Mouse (Mus musculus) heart, embryonic 16.5 days (tissue): ENCODE results near the gene Gm10203. TPM values are rescaled to one million over a fixed set of nuclear protein-coding genes. Genes with fewer than 3 reads are reported as not detected.
"Not testable (repeated sequence)": the region's sequence is repeated elsewhere in the genome, so short reads cannot be mapped to it uniquely, and the experiment has no call there.

Source experiments
- ATAC-seq: fragments of 200-750 bp; cut with Nextera tagmentation; replicated peaks from 2 replicates; pipeline ENCODE4 v1.8.0; 2017; ENCODE audit warnings: moderate number of reproducible peaks; ENCODE audit not compliant: insufficient read depth, low FRiP score; ENCODE audit errors: extremely low read depth
- H3K27ac ChIP-seq: fragments of 300-500 bp; sonication (generic); 2 replicates; pipeline ENCODE4 v1.5.1; 2014; ENCODE audit warnings: mild to moderate bottlenecking, low read length, control low read depth, moderate library complexity
- H3K27me3 ChIP-seq: fragments of 300-500 bp; sonication (generic); 2 replicates; pipeline ENCODE4 v1.6.1; 2014; ENCODE audit warnings: low read length, mixed read lengths; ENCODE audit not compliant: control insufficient read depth, insufficient read depth
- H3K36me3 ChIP-seq: fragments of 300-500 bp; sonication (generic); 2 replicates; pipeline ENCODE4 v1.6.1; 2014; ENCODE audit not compliant: control insufficient read depth, insufficient read depth
- H3K4me1 ChIP-seq: fragments of 300-500 bp; sonication (generic); 2 replicates; pipeline ENCODE4 v1.6.1; 2014; ENCODE audit warnings: low read length, mixed read lengths; ENCODE audit not compliant: control insufficient read depth, insufficient read depth
- H3K4me2 ChIP-seq: fragments of 300-500 bp; sonication (generic); 2 replicates; pipeline ENCODE4 v1.6.1; 2014; ENCODE audit warnings: low read depth, mild to moderate bottlenecking, control low read depth, low read length
- H3K4me3 ChIP-seq: fragments of 300-500 bp; sonication (generic); 2 replicates; pipeline ENCODE4 v1.5.1; 2014; ENCODE audit warnings: mild to moderate bottlenecking, control low read depth, low read length
- H3K9ac ChIP-seq: fragments of 300-500 bp; sonication (generic); 2 replicates; pipeline ENCODE4 v1.6.1; 2014; ENCODE audit warnings: low read length, control low read depth
- H3K9me3 ChIP-seq: fragments of 300-500 bp; sonication (generic); replicated peaks from 2 replicates; pipeline ENCODE4 v1.6.1; 2016; ENCODE audit warnings: low read length; ENCODE audit not compliant: control insufficient read depth
- WGBS: fragments of 180-500 bp; shearing (Covaris S2); extraction: QIAGEN DNeasy Blood & Tissue Kit; methylation state at CpG from one replicate; pipeline ENCODE4 v1.1.7; 2014; 5-methylcytosine and 5-hydroxymethylcytosine counted together
- polyA plus RNA-seq: library from polyadenylated mRNA; unstranded; fragments of >200 nt; fragmentation: Nextera tagmentation; extraction: Ambion mirVana; gene quantifications from 2 replicates; pipeline ENCODE4 v1.2.1, GENCODE M21; 2015

Gm10203 gene
- polyA plus RNA-seq, 1 experiment from 2014 or later, result not detected

- H3K9me3 ChIP-seq, H3K27ac ChIP-seq, H3K27me3 ChIP-seq, H3K4me1 ChIP-seq, H3K4me3 ChIP-seq, H3K4me2 ChIP-seq, H3K9ac ChIP-seq, ATAC-seq: not testable (repeated sequence)
- H3K36me3 ChIP-seq, result peaks cover 33% of the 10 kb centered on the region
- WGBS, result 40% methylated on average over 3 of the region's 4 CpGs
Observed at GRCm38 (mm10) chr6:149167038-149167437, 37.1 kb downstream of the Gm10203 start.

GRCm38 (mm10) chr6:149167672-149168071 is 37.7 kb downstream of the Gm10203 start:
- H3K27ac ChIP-seq, result no peak overlapping the region
- peaks cover 8% of the 10 kb centered on the region for H3K9me3 ChIP-seq
- no peaks in the 10 kb centered on the region for H3K27me3 ChIP-seq
- no peak overlapping the region for H3K9ac ChIP-seq
- WGBS, result 97% methylated on average over 1 of the region's 1 CpGs
- ATAC-seq, result no peak
- no peak overlapping the region for H3K4me3 ChIP-seq
- no peak overlapping the region for H3K4me2 ChIP-seq
- H3K36me3 ChIP-seq, result peaks cover 29% of the 10 kb centered on the region
- no peaks in the 10 kb centered on the region for H3K4me1 ChIP-seq

GRCm38 (mm10) chr6:149168436-149168835 is 38.5 kb downstream of the Gm10203 start:
- Histone ChIP-seq H3K9ac (no peak overlapping the region), H3K9me3 (peaks cover 8% of the 10 kb centered on the region), H3K4me1 (no peaks in the 10 kb centered on the region), H3K36me3 (peaks cover 28% of the 10 kb centered on the region), H3K4me3 (no peak overlapping the region), H3K27me3 (no peaks in the 10 kb centered on the region), H3K27ac (no peak overlapping the region), H3K4me2 (no peak overlapping the region)
- WGBS, result 90% methylated on average over 2 of the region's 2 CpGs
- no peak for ATAC-seq

GRCm38 (mm10) chr6:149169965-149170364 is 40.0 kb downstream of the Gm10203 start:
- WGBS, result 85% methylated on average over 4 of the region's 4 CpGs
- H3K27ac ChIP-seq, H3K4me3 ChIP-seq, H3K4me2 ChIP-seq, H3K4me1 ChIP-seq, H3K27me3 ChIP-seq, H3K9ac ChIP-seq, ATAC-seq, H3K9me3 ChIP-seq: not testable (repeated sequence)
- peaks cover 28% of the 10 kb centered on the region for H3K36me3 ChIP-seq

- WGBS, result 48% methylated on average over 4 of the region's 4 CpGs
- ATAC-seq, result no peak
- no peak overlapping the region for H3K4me2 ChIP-seq
- peaks cover 29% of the 10 kb centered on the region for H3K36me3 ChIP-seq
- peaks cover 5% of the 10 kb centered on the region for H3K9me3 ChIP-seq
- peak overlapping the region; percentile 23; the same call in 1 of the 2 replicates for H3K27ac ChIP-seq
- no peaks in the 10 kb centered on the region for H3K27me3 ChIP-seq
- no peak overlapping the region for H3K9ac ChIP-seq
- H3K4me3 ChIP-seq, result no peak overlapping the region
- H3K4me1 ChIP-seq, result peaks cover 6% of the 10 kb centered on the region
Observed at GRCm38 (mm10) chr6:149173831-149174625, 44.1 kb downstream of the Gm10203 start.

- Histone ChIP-seq H3K9ac (no peak overlapping the region), H3K4me2 (no peak overlapping the region), H3K27me3 (no peaks in the 10 kb centered on the region), H3K4me3 (no peak overlapping the region), H3K9me3 (peaks cover 5% of the 10 kb centered on the region), H3K36me3 (peaks cover 34% of the 10 kb centered on the region), H3K4me1 (peaks cover 6% of the 10 kb centered on the region), H3K27ac (no peak overlapping the region)
- no peak for ATAC-seq
- 79% methylated on average over 3 of the region's 3 CpGs for WGBS
Observed at GRCm38 (mm10) chr6:149174932-149175570, 45.1 kb downstream of the Gm10203 start.

GRCm38 (mm10) chr6:149179064-149179463 is 49.1 kb downstream of the Gm10203 start:
- Histone ChIP-seq H3K4me3 (no peak overlapping the region), H3K36me3 (peaks cover 58% of the 10 kb centered on the region), H3K9ac (no peak overlapping the region), H3K4me2 (no peak overlapping the region), H3K27me3 (no peaks in the 10 kb centered on the region), H3K9me3 (peaks cover 10% of the 10 kb centered on the region), H3K27ac (no peak overlapping the region), H3K4me1 (peaks cover 6% of the 10 kb centered on the region)
- no peak for ATAC-seq

Other genes starting within 250 kb of the Gm10203 start
- 12.0 and 12.9 TPM in 2 replicates for gene Caprin2, start 233.9 kb upstream of the Gm10203 start, polyA plus RNA-seq
- gene Sinhcaf, start 183.7 kb upstream of the Gm10203 start, polyA plus RNA-seq, result 54.4 and 56.3 TPM in 2 replicates
- 5.0 and 6.1 TPM in 2 replicates for gene Dennd5b, start 28.5 kb upstream of the Gm10203 start, polyA plus RNA-seq
- 14.5 and 15.0 TPM in 2 replicates for gene Etfbkmt, start 9.7 kb downstream of the Gm10203 start, polyA plus RNA-seq
- 21.6 and 24.4 TPM in 2 replicates for gene Amn1, start 58.5 kb downstream of the Gm10203 start, polyA plus RNA-seq
- gene Resf1, start 179.2 kb downstream of the Gm10203 start, polyA plus RNA-seq, result 19.3 and 21.0 TPM in 2 replicates